Comparison of ENCODE assay signal across 8 mouse cellular contexts in genomic region chr11:75054878-75055214, GRCm38 (mm10).
A peak's percentile ranks its signal among the peaks of the same experiment; 100 is the strongest.
DNase-seq lines count a peak whose midpoint lies in the region; ATAC-seq and TF ChIP-seq lines count a peak whose summit lies in the region.
"Had no signal": no experiment of that assay in that cellular context is flagged by ENCODE, and none has a peak within 500 bp of the region (broad histone marks: within the 10 kb centered on the region; RNA-seq: fewer than 3 reads in every experiment).

No protein-coding gene starts in this region.

- no peaks in the 10 kb centered on the region for H3K27me3 ChIP-seq in heart, postnatal 0 days (ENCODE audit: control insufficient read depth, insufficient read depth, low read length)
- H3K27me3 ChIP-seq in embryonic facial prominence, embryonic 13.5 days = no peaks in the 10 kb centered on the region
- no peaks in the 10 kb centered on the region for H3K27me3 ChIP-seq in liver, embryonic 11.5 days (replicated peaks; ENCODE audit: control insufficient read depth, insufficient read depth, low read length)
- H3K27me3 ChIP-seq in forebrain, embryonic 14.5 days (replicated peaks; ENCODE audit: control insufficient read depth, insufficient read depth, low read length) = no peaks in the 10 kb centered on the region
- H3K27me3 ChIP-seq in forebrain, embryonic 12.5 days = no peaks in the 10 kb centered on the region

- H3K36me3 ChIP-seq in heart, postnatal 0 days (replicated peaks; ENCODE audit: control insufficient read depth, insufficient read depth, low read length) = no peaks in the 10 kb centered on the region; the same call in 1 of the 2 replicates
- H3K36me3 ChIP-seq in embryonic facial prominence, embryonic 13.5 days = 0 out of 2 replicates have a peak, but pooled peaks cover 3% of the 10 kb centered on the region
- no peaks in the 10 kb centered on the region; the same call in 1 of the 2 replicates for H3K36me3 ChIP-seq in liver, embryonic 11.5 days (ENCODE audit: control insufficient read depth, insufficient read depth, low read length)
- 0 out of 2 replicates have a peak, but pooled peaks cover 16% of the 10 kb centered on the region for H3K36me3 ChIP-seq in forebrain, embryonic 14.5 days (ENCODE audit: control insufficient read depth, insufficient read depth, low read length)
- H3K36me3 ChIP-seq in forebrain, embryonic 12.5 days (replicated peaks) = peaks cover 17% of the 10 kb centered on the region

- peak overlapping the region; percentile 73 for H3K27ac ChIP-seq in heart, postnatal 0 days (ENCODE audit: low read depth)
- H3K27ac ChIP-seq in brown adipose tissue, adult 24 weeks (replicated peaks; ENCODE audit: low read depth, low read length) = peak overlapping the region; percentile 66
- H3K27ac ChIP-seq in embryonic facial prominence, embryonic 13.5 days = peak overlapping the region; percentile 81
- peak overlapping the region; percentile 80; the same call in 1 of the 2 replicates for H3K27ac ChIP-seq in liver, embryonic 11.5 days (ENCODE audit: low read depth, low read length)
- H3K27ac ChIP-seq in forebrain, embryonic 14.5 days (ENCODE audit: low read depth, low read length) = no peak overlapping the region
- no peak overlapping the region for H3K27ac ChIP-seq in forebrain, embryonic 12.5 days

- ATAC-seq in heart, postnatal 0 days (ENCODE audit: insufficient read depth, low read depth) = no peak
- no peak for ATAC-seq in embryonic facial prominence, embryonic 13.5 days (ENCODE audit: insufficient number of reproducible peaks, insufficient read depth, low FRiP score, low TSS enrichment, low read depth)
- no peak for ATAC-seq in liver, embryonic 11.5 days (replicated peaks; ENCODE audit: low FRiP score)
- ATAC-seq in forebrain, embryonic 14.5 days = no peak
- no peak for ATAC-seq in forebrain, embryonic 12.5 days (ENCODE audit: low FRiP score)

- no peak overlapping the region for H3K4me2 ChIP-seq in heart, postnatal 0 days (ENCODE audit: low read depth, low read length)
- H3K4me2 ChIP-seq in embryonic facial prominence, embryonic 13.5 days = no peak overlapping the region
- no peak overlapping the region for H3K4me2 ChIP-seq in liver, embryonic 11.5 days
- H3K4me2 ChIP-seq in forebrain, embryonic 14.5 days (ENCODE audit: low read length) = no peak overlapping the region
- no peak overlapping the region for H3K4me2 ChIP-seq in forebrain, embryonic 12.5 days

- H3K9me3 ChIP-seq in heart, postnatal 0 days (replicated peaks; ENCODE audit: control insufficient read depth, low read length) = no peaks in the 10 kb centered on the region
- no peaks in the 10 kb centered on the region for H3K9me3 ChIP-seq in embryonic facial prominence, embryonic 13.5 days
- no peaks in the 10 kb centered on the region for H3K9me3 ChIP-seq in liver, embryonic 11.5 days (ENCODE audit: control insufficient read depth, low read length)
- no peaks in the 10 kb centered on the region for H3K9me3 ChIP-seq in forebrain, embryonic 14.5 days (replicated peaks; ENCODE audit: control insufficient read depth, low read length)
- H3K9me3 ChIP-seq in forebrain, embryonic 12.5 days = no peaks in the 10 kb centered on the region

- no peak for DNase-seq in heart, postnatal 0 days (ENCODE audit: low spot score)
- no peak for DNase-seq in heart, adult 18-20 months
- no peak for DNase-seq in liver, embryonic 11.5 days (ENCODE audit: low spot score)
- DNase-seq in forebrain, embryonic 14.5 days (ENCODE audit: low spot score) = no peak
- DNase-seq: cerebellum, postnatal 25 days had no signal

- TF ChIP-seq EP300 in heart, postnatal 0 days (IDR thresholded peaks at IDR 0.05; ENCODE audit: low read depth) = no peak

- TF ChIP-seq CTCF in heart, postnatal 0 days (IDR thresholded peaks at IDR 0.05; ENCODE audit: low read depth) = no peak

- no peak overlapping the region for H3K4me3 ChIP-seq in heart, postnatal 0 days (ENCODE audit: low read depth, low read length)
- H3K4me3 ChIP-seq in brown adipose tissue, adult 24 weeks (ENCODE audit: insufficient read depth, low read depth, low read length) = no peak overlapping the region
- H3K4me3 ChIP-seq in embryonic facial prominence, embryonic 13.5 days = no peak overlapping the region
- H3K4me3 ChIP-seq in liver, embryonic 11.5 days (ENCODE audit: low read depth, low read length) = no peak overlapping the region
- H3K4me3 ChIP-seq in forebrain, embryonic 14.5 days (ENCODE audit: low read depth, low read length) = no peak overlapping the region
- no peak overlapping the region for H3K4me3 ChIP-seq in forebrain, embryonic 12.5 days (replicated peaks)

- H3K4me1 ChIP-seq in heart, postnatal 0 days (ENCODE audit: control insufficient read depth, insufficient read depth) = peaks cover 34% of the 10 kb centered on the region; the same call in 1 of the 2 replicates
- peaks cover 38% of the 10 kb centered on the region for H3K4me1 ChIP-seq in brown adipose tissue, adult 24 weeks (ENCODE audit: control insufficient read depth, insufficient read depth, insufficient read length, low read length)
- H3K4me1 ChIP-seq in embryonic facial prominence, embryonic 13.5 days = peaks cover 39% of the 10 kb centered on the region
- H3K4me1 ChIP-seq in liver, embryonic 11.5 days (replicated peaks; ENCODE audit: control insufficient read depth, insufficient read depth, low read length) = peaks cover 26% of the 10 kb centered on the region
- H3K4me1 ChIP-seq in forebrain, embryonic 14.5 days (ENCODE audit: control insufficient read depth, insufficient read depth, low read length) = no peaks in the 10 kb centered on the region
- H3K4me1 ChIP-seq in forebrain, embryonic 12.5 days = no peaks in the 10 kb centered on the region

- no peak overlapping the region for H3K9ac ChIP-seq in heart, postnatal 0 days (replicated peaks; ENCODE audit: low read depth, low read length)
- H3K9ac ChIP-seq in embryonic facial prominence, embryonic 13.5 days = no peak overlapping the region
- no peak overlapping the region for H3K9ac ChIP-seq in liver, embryonic 11.5 days (ENCODE audit: low read depth, low read length)
- no peak overlapping the region for H3K9ac ChIP-seq in forebrain, embryonic 14.5 days (ENCODE audit: low read length)
- H3K9ac ChIP-seq in forebrain, embryonic 12.5 days = no peak overlapping the region

- 61% methylated on average over 3 of the region's 3 CpGs for WGBS in heart, postnatal 0 days
- WGBS in embryonic facial prominence, embryonic 13.5 days = 83% methylated on average over 3 of the region's 3 CpGs
- WGBS in liver, embryonic 11.5 days = 85% methylated on average over 3 of the region's 3 CpGs
- WGBS in forebrain, embryonic 14.5 days = 92% methylated on average over 3 of the region's 3 CpGs
- WGBS in forebrain, embryonic 12.5 days = 91% methylated on average over 3 of the region's 3 CpGs

Comparison
In these comparisons a context has a peak if more than half of its experiments do, and no peak if none do; other contexts are left out.
1. H3K27ac ChIP-seq: peak in heart, postnatal 0 days (single experiment), brown adipose tissue, adult 24 weeks (single experiment), embryonic facial prominence, embryonic 13.5 days (single experiment) and liver, embryonic 11.5 days (single experiment); none in forebrain, embryonic 14.5 days (single experiment) and forebrain, embryonic 12.5 days (single experiment).